Mouse (Mus musculus): ENCODE data around the gene Wwp2.
A peak's percentile ranks its signal among the peaks of the same experiment; 100 is the strongest.

GRCm38 (mm10) chr8:107387861-107388260, 48.3 kb upstream of the Wwp2 start:
- peak; percentile 36 for TF ChIP-seq CTCF (IDR thresholded peaks at IDR 0.05; ENCODE audit: low read depth, low read length)
- TF ChIP-seq POLR2A (IDR thresholded peaks at IDR 0.05; ENCODE audit: extremely low read depth, insufficient read depth, low read length) = no peak
